Mouse (Mus musculus) MEL (cell line): ENCODE results near the gene Gpr89.

Source experiments
- CTCF ChIP-seq, 3 experiments: IDR thresholded peaks in 2 of 3; conservative IDR thresholded peaks in 1 of 3; 2 replicates each; pipeline ENCODE4 v1.5.1; 2011 to 2012; ENCODE audit warnings: low read length in 3 of 3, low read depth in 2 of 3, mild to moderate bottlenecking in 2 of 3, improper control_type of control experiment in 1 of 3, inconsistent platforms in 1 of 3, mixed read lengths in 1 of 3, moderate library complexity in 1 of 3; ENCODE audit not compliant: control insufficient read depth in 1 of 3, insufficient read depth in 1 of 3, poor library complexity in 1 of 3, severe bottlenecking in 1 of 3
- EP300 ChIP-seq, 2 experiments: IDR thresholded peaks; 2 replicates each; pipeline ENCODE4 v1.6.1; 2011; ENCODE audit warnings: improper control_type of control experiment in 2 of 2, low read length in 2 of 2, low read depth in 1 of 2, mild to moderate bottlenecking in 1 of 2
- ETS1 ChIP-seq: IDR thresholded peaks from 2 replicates; pipeline ENCODE4 v1.6.1; 2012; ENCODE audit warnings: low read depth, mild to moderate bottlenecking, inconsistent platforms, low read length, improper control_type of control experiment, moderate library complexity
- HCFC1 ChIP-seq: IDR thresholded peaks from 2 replicates; pipeline ENCODE4 v1.6.1; 2012; ENCODE audit warnings: low read depth, mild to moderate bottlenecking, inconsistent platforms, low read length, improper control_type of control experiment, moderate library complexity
- POLR2A ChIP-seq, 2 experiments: IDR thresholded peaks; 2 replicates each; pipeline ENCODE4 v1.6.1; 2011 to 2012; ENCODE audit warnings: low read length in 2 of 2, mild to moderate bottlenecking in 2 of 2, control low read depth in 1 of 2, improper control_type of control experiment in 1 of 2, low read depth in 1 of 2, moderate library complexity in 1 of 2; ENCODE audit not compliant: control insufficient read depth in 1 of 2, insufficient read depth in 1 of 2, poor library complexity in 1 of 2
- RAD21 ChIP-seq: IDR thresholded peaks from 2 replicates; pipeline ENCODE4 v1.6.1; 2011; ENCODE audit warnings: mild to moderate bottlenecking, low read depth, low read length, improper control_type of control experiment
- SMC3 ChIP-seq: IDR thresholded peaks from 2 replicates; pipeline ENCODE4 v1.6.1; 2011; ENCODE audit warnings: low read depth, low read length, improper control_type of control experiment
- ZNF384 ChIP-seq: IDR thresholded peaks from 2 replicates; pipeline ENCODE4 v1.6.1; 2012; ENCODE audit warnings: low read depth, mild to moderate bottlenecking, inconsistent platforms, low read length, improper control_type of control experiment

DNA sequence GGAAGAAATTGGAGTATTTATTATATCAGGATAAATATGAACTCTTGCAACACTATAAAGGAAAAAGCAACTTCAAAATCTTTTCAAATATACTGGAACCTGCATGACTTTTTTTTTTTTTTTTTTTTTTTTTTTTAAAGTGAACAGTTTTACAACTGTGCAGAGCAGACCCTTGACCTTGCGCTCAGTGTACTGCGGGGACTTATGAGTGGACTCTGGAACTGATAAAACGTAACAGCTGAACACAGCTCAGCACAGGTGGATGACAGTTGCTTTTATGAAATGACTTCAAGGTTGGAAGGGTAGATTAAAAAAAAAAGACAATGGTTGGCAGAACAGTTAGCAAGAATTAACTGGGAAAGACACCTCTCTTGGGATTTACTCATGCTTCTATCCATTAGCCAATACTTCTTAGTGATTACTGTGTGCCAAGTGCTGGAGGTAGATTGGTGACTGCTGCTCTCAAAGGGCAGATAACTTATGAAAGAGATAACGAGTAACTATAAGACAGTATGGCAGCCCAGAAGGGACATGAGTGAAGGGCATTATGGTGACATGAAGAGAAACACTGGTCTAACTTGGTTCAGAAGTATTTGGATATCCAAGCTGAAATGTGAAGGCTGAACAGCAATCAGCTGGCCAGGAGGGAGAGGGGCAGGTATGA is 2.7 kb downstream of the Gpr89 start:
- peak; percentile 29 to 51; a peak in 3 of 4 replicates for TF ChIP-seq EP300 (IDR thresholded peaks at IDR 0.05; ENCODE audit: low read depth in 1 of 2, low read length in 2 of 2)
- TF ChIP-seq HCFC1 = no peak
- TF ChIP-seq POLR2A (IDR thresholded peaks at IDR 0.05; ENCODE audit: control insufficient read depth in 1 of 2, insufficient read depth in 1 of 2, low read depth in 1 of 2, low read length in 2 of 2, poor library complexity in 1 of 2) = no peak
- TF ChIP-seq RAD21 = no peak
- TF ChIP-seq ZNF384 = peak; percentile 72; the same call in 1 of the 2 replicates
- no peak for TF ChIP-seq CTCF (IDR thresholded peaks at IDR 0.05 in 2 of 3, conservative IDR thresholded peaks at IDR 0.05 in 1 of 3; ENCODE audit: control insufficient read depth in 1 of 3, insufficient read depth in 1 of 3, low read depth in 2 of 3, low read length in 3 of 3, poor library complexity in 1 of 3, severe bottlenecking in 1 of 3)
- no peak for TF ChIP-seq ETS1
- TF ChIP-seq SMC3 = no peak
